Mouse (Mus musculus): ENCODE measurements around the gene Lef1.
A peak's percentile ranks its signal among the peaks of the same experiment; 100 is the strongest.

Lef1 gene

GRCm38 (mm10) chr3:131110191-131111150 is at the start of gene Lef1:
Gene Lef1 (plus strand): TSS chr3:131110471.
- DNase-seq (ENCODE audit: low read depth, low spot score), result peak; percentile 84

- no peak for DNase-seq (ENCODE audit: low read depth, low spot score)
Observed at GRCm38 (mm10) chr3:131065001-131065400, 45.3 kb upstream of the Lef1 start.

GRCm38 (mm10) chr3:131066171-131066570 is 44.1 kb upstream of the Lef1 start:
- DNase-seq (ENCODE audit: low read depth, low spot score), result no peak

- DNase-seq (ENCODE audit: low read depth, low spot score), result no peak
Observed at GRCm38 (mm10) chr3:131068000-131068399, 42.3 kb upstream of the Lef1 start.

- DNase-seq (ENCODE audit: low read depth, low spot score), result no peak
Observed at GRCm38 (mm10) chr3:131070210-131070609, 40.1 kb upstream of the Lef1 start.

GRCm38 (mm10) chr3:131072661-131073060 is 37.6 kb upstream of the Lef1 start:
- DNase-seq (ENCODE audit: low read depth, low spot score), result no peak

GRCm38 (mm10) chr3:131073946-131074345 is 36.3 kb upstream of the Lef1 start:
- DNase-seq (ENCODE audit: low read depth, low spot score), result no peak

- no peak for DNase-seq (ENCODE audit: low read depth, low spot score)
Observed at GRCm38 (mm10) chr3:131078041-131078621, 32.1 kb upstream of the Lef1 start.

GRCm38 (mm10) chr3:131078719-131079118 is 31.6 kb upstream of the Lef1 start:
- no peak for DNase-seq (ENCODE audit: low read depth, low spot score)

- DNase-seq (ENCODE audit: low read depth, low spot score), result no peak
Observed at GRCm38 (mm10) chr3:131083722-131084121, 26.5 kb upstream of the Lef1 start.

- no peak for DNase-seq (ENCODE audit: low read depth, low spot score)
Observed at GRCm38 (mm10) chr3:131084718-131085561, 25.3 kb upstream of the Lef1 start.

- no peak for DNase-seq (ENCODE audit: low read depth, low spot score)
Observed at GRCm38 (mm10) chr3:131085978-131086377, 24.3 kb upstream of the Lef1 start.

GRCm38 (mm10) chr3:131089721-131090120 is 20.6 kb upstream of the Lef1 start:
- no peak for DNase-seq (ENCODE audit: low read depth, low spot score)

- DNase-seq (ENCODE audit: low read depth, low spot score), result no peak
Observed at GRCm38 (mm10) chr3:131092113-131092512, 18.2 kb upstream of the Lef1 start.

- no peak for DNase-seq (ENCODE audit: low read depth, low spot score)
Observed at GRCm38 (mm10) chr3:131093736-131094135, 16.5 kb upstream of the Lef1 start.

GRCm38 (mm10) chr3:131096105-131096504 is 14.2 kb upstream of the Lef1 start:
- DNase-seq (ENCODE audit: low read depth, low spot score), result no peak

GRCm38 (mm10) chr3:131102191-131102774 is 8.0 kb upstream of the Lef1 start:
- DNase-seq (ENCODE audit: low read depth, low spot score), result peak; percentile 26

- DNase-seq (ENCODE audit: low read depth, low spot score), result no peak
Observed at GRCm38 (mm10) chr3:131105362-131105761, 4.9 kb upstream of the Lef1 start.

GRCm38 (mm10) chr3:131105940-131106401 is 4.3 kb upstream of the Lef1 start:
- DNase-seq (ENCODE audit: low read depth, low spot score), result peak; percentile 81

GRCm38 (mm10) chr3:131106451-131107291 is 3.6 kb upstream of the Lef1 start:
- peak; percentile 42 for DNase-seq (ENCODE audit: low read depth, low spot score)
